Mouse (Mus musculus) olfactory bulb, adult 2 months (tissue): Measurements from ENCODE around the gene Gm42421.

Experiments used
- CTCF ChIP-seq: fragments of 200-500 bp; IDR thresholded peaks from 2 replicates; pipeline ENCODE4 v1.5.1; 2012; ENCODE audit warnings: low read depth, mild to moderate bottlenecking, low read length, moderate library complexity; ENCODE audit not compliant: insufficient read depth
- POLR2A ChIP-seq: fragments of 200-500 bp; IDR thresholded peaks from 2 replicates; pipeline ENCODE4 v1.6.1; 2012; ENCODE audit warnings: mild to moderate bottlenecking, low read depth, low read length, moderate library complexity; ENCODE audit not compliant: insufficient read depth

- TF ChIP-seq POLR2A: no peak
- TF ChIP-seq CTCF: no peak
Measured at GRCm38 (mm10) chr5:143930656-143931055, 2.7 kb downstream of the Gm42421 start.
